Mouse (Mus musculus): Measurements from ENCODE around the gene Iqce. TPM values are rescaled to one million over a fixed set of nuclear protein-coding genes. Genes with fewer than 3 reads are reported as not detected.

The Iqce gene
- polyA plus RNA-seq, 1 experiment from 2014 or later: 26.1 TPM

GRCm38 (mm10) chr5:140699776-140700175, 2.4 kb downstream of the Iqce start:
- Histone ChIP-seq H3K9ac (replicated peaks; ENCODE audit: low read depth, low read length) (no peak overlapping the region), H3K4me3 (ENCODE audit: low read depth, low read length) (no peak overlapping the region), H3K9me3 (ENCODE audit: control insufficient read depth, low read length) (no peaks in the 10 kb centered on the region), H3K27me3 (ENCODE audit: control insufficient read depth, insufficient read depth, low read length) (no peaks in the 10 kb centered on the region), H3K36me3 (ENCODE audit: control insufficient read depth, insufficient read depth, low read length) (0 out of 2 replicates have a peak, but pooled peaks cover 16% of the 10 kb centered on the region), H3K4me2 (ENCODE audit: low read depth, low read length) (no peak overlapping the region), H3K27ac (ENCODE audit: low read depth, low read length) (no peak overlapping the region), H3K4me1 (ENCODE audit: control insufficient read depth, insufficient read depth, low read length) (peaks cover 15% of the 10 kb centered on the region)
- no peak for ATAC-seq (ENCODE audit: low read depth)
- 87% methylated on average over 9 of the region's 9 CpGs for WGBS

DNA sequence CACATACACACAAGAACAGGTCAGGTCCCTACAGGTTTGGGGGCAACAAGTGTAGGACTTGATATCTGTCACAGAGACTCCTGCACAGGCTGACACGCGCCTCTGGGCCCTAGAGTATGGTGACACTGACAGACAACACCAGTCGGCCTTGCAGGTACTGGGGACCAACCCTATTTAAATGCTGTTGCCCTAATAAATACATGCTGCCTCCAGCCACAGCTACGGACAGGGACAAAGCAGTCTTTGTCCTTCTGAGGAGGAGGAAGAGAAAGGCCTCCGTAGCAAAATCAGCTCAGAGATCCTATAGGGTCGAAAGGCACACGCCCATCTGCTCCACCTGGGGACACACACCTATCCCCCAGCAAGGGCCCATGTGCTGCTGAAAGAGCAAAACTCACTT, 6.2 kb downstream of the Iqce start:
- Histone ChIP-seq H3K9ac (replicated peaks; ENCODE audit: low read depth, low read length) (no peak overlapping the region), H3K4me2 (ENCODE audit: low read depth, low read length) (no peak overlapping the region), H3K4me3 (ENCODE audit: low read depth, low read length) (no peak overlapping the region), H3K9me3 (ENCODE audit: control insufficient read depth, low read length) (no peaks in the 10 kb centered on the region), H3K27me3 (ENCODE audit: control insufficient read depth, insufficient read depth, low read length) (no peaks in the 10 kb centered on the region), H3K27ac (ENCODE audit: low read depth, low read length) (no peak overlapping the region), H3K4me1 (ENCODE audit: control insufficient read depth, insufficient read depth, low read length) (peaks cover under 1% of the 10 kb centered on the region), H3K36me3 (ENCODE audit: control insufficient read depth, insufficient read depth, low read length) (peaks cover 16% of the 10 kb centered on the region; the same call in 1 of the 2 replicates)
- WGBS: 74% methylated on average over 7 of the region's 7 CpGs
- ATAC-seq (ENCODE audit: low read depth): no peak

DNA sequence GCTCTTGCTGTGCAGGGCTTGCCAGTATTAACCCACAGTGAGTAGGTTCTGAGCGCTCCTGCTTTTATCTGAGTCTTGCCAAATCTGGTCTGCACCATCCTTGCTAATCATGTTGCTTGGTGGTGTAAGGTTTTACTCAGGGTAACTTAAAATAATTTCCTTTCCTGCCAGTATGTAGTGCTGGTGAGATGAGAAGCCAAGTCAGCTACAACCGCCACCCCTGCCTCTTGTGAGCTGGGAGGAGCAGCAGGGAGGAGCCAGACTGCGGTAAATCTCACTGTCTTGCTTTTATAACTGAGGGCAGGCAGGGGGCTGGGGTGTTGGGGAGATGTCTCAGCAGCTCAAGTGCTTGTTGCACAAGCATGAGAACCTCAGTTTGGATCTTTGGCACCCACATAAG, 13.7 kb downstream of the Iqce start:
- no peaks in the 10 kb centered on the region for H3K27me3 ChIP-seq (ENCODE audit: control insufficient read depth, insufficient read depth, low read length)
- no peak overlapping the region for H3K4me3 ChIP-seq (ENCODE audit: low read depth, low read length)
- H3K27ac ChIP-seq (ENCODE audit: low read depth, low read length): no peak overlapping the region
- no peak for ATAC-seq (ENCODE audit: low read depth)
- H3K36me3 ChIP-seq (ENCODE audit: control insufficient read depth, insufficient read depth, low read length): peaks cover 17% of the 10 kb centered on the region
- H3K9ac ChIP-seq (replicated peaks; ENCODE audit: low read depth, low read length): no peak overlapping the region
- H3K4me2 ChIP-seq (ENCODE audit: low read depth, low read length): no peak overlapping the region
- 57% methylated on average over 3 of the region's 3 CpGs for WGBS
- no peaks in the 10 kb centered on the region for H3K9me3 ChIP-seq (ENCODE audit: control insufficient read depth, low read length)
- H3K4me1 ChIP-seq (ENCODE audit: control insufficient read depth, insufficient read depth, low read length): no peaks in the 10 kb centered on the region

GRCm38 (mm10) chr5:140684343-140685148, 17.6 kb downstream of the Iqce start:
- 61% methylated on average over 16 of the region's 16 CpGs for WGBS
- Histone ChIP-seq H3K9ac (replicated peaks; ENCODE audit: low read depth, low read length) (no peak overlapping the region), H3K36me3 (ENCODE audit: control insufficient read depth, insufficient read depth, low read length) (peaks cover 21% of the 10 kb centered on the region; the same call in 1 of the 2 replicates), H3K4me2 (ENCODE audit: low read depth, low read length) (no peak overlapping the region), H3K27ac (ENCODE audit: low read depth, low read length) (no peak overlapping the region), H3K27me3 (ENCODE audit: control insufficient read depth, insufficient read depth, low read length) (no peaks in the 10 kb centered on the region), H3K9me3 (ENCODE audit: control insufficient read depth, low read length) (no peaks in the 10 kb centered on the region), H3K4me3 (ENCODE audit: low read depth, low read length) (no peak overlapping the region), H3K4me1 (ENCODE audit: control insufficient read depth, insufficient read depth, low read length) (no peaks in the 10 kb centered on the region)
- ATAC-seq (ENCODE audit: low read depth): peak; percentile 38

- H3K9ac ChIP-seq (replicated peaks; ENCODE audit: low read depth, low read length): no peak overlapping the region
- no peak overlapping the region for H3K4me3 ChIP-seq (ENCODE audit: low read depth, low read length)
- no peaks in the 10 kb centered on the region for H3K4me1 ChIP-seq (ENCODE audit: control insufficient read depth, insufficient read depth, low read length)
- peaks cover 10% of the 10 kb centered on the region; the same call in 1 of the 2 replicates for H3K36me3 ChIP-seq (ENCODE audit: control insufficient read depth, insufficient read depth, low read length)
- H3K4me2 ChIP-seq (ENCODE audit: low read depth, low read length): no peak overlapping the region
- H3K27ac ChIP-seq (ENCODE audit: low read depth, low read length): no peak overlapping the region
- H3K9me3 ChIP-seq (ENCODE audit: control insufficient read depth, low read length): no peaks in the 10 kb centered on the region
- no peak for ATAC-seq (ENCODE audit: low read depth)
- H3K27me3 ChIP-seq (ENCODE audit: control insufficient read depth, insufficient read depth, low read length): no peaks in the 10 kb centered on the region
- 95% methylated on average over 6 of the region's 6 CpGs for WGBS
Observed at GRCm38 (mm10) chr5:140682113-140682512, 20.1 kb downstream of the Iqce start.

DNA sequence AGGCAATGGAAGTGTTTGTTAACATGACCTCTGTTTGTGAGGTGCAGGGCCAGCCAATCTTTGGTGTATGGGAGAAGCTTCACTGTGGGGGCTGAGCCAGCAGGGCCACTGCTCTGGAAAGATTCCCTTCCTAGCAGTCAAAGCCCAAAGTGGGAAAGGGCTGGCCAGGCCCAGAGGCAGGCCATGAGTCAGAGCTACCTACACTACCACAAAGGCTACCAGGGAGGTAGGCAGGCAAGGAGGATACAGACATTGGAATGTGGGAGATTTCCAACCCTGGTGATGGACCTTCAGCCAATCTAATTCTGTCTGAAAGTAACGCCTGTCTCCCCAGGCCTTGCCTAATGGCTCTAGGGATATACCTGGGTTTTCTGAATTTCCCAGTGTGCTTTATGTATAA, 21.2 kb downstream of the Iqce start:
- no peak overlapping the region for H3K4me2 ChIP-seq (ENCODE audit: low read depth, low read length)
- peaks cover 20% of the 10 kb centered on the region; the same call in 1 of the 2 replicates for H3K36me3 ChIP-seq (ENCODE audit: control insufficient read depth, insufficient read depth, low read length)
- H3K9ac ChIP-seq (replicated peaks; ENCODE audit: low read depth, low read length): no peak overlapping the region
- no peaks in the 10 kb centered on the region for H3K4me1 ChIP-seq (ENCODE audit: control insufficient read depth, insufficient read depth, low read length)
- 90% methylated on average over 1 of the region's 1 CpGs for WGBS
- no peak for ATAC-seq (ENCODE audit: low read depth)
- H3K27ac ChIP-seq (ENCODE audit: low read depth, low read length): no peak overlapping the region
- no peaks in the 10 kb centered on the region for H3K27me3 ChIP-seq (ENCODE audit: control insufficient read depth, insufficient read depth, low read length)
- no peaks in the 10 kb centered on the region for H3K9me3 ChIP-seq (ENCODE audit: control insufficient read depth, low read length)
- no peak overlapping the region for H3K4me3 ChIP-seq (ENCODE audit: low read depth, low read length)

- Histone ChIP-seq H3K27ac (ENCODE audit: low read depth, low read length) (no peak overlapping the region), H3K36me3 (ENCODE audit: control insufficient read depth, insufficient read depth, low read length) (peaks cover 19% of the 10 kb centered on the region; the same call in 1 of the 2 replicates)
- 88% methylated on average over 6 of the region's 6 CpGs for WGBS
Observed at GRCm38 (mm10) chr5:140680051-140680450, 22.1 kb downstream of the Iqce start.

GRCm38 (mm10) chr5:140677137-140677536, 25.0 kb downstream of the Iqce start:
- ATAC-seq (ENCODE audit: low read depth): no peak
- no peak overlapping the region for H3K4me2 ChIP-seq (ENCODE audit: low read depth, low read length)
- H3K9me3 ChIP-seq (ENCODE audit: control insufficient read depth, low read length): no peaks in the 10 kb centered on the region
- whole genome bisulfite sequencing: 91% methylated on average over 6 of the region's 6 CpGs
- no peak overlapping the region for H3K9ac ChIP-seq (replicated peaks; ENCODE audit: low read depth, low read length)
- H3K4me1 ChIP-seq (ENCODE audit: control insufficient read depth, insufficient read depth, low read length): no peaks in the 10 kb centered on the region
- H3K27ac ChIP-seq (ENCODE audit: low read depth, low read length): no peak overlapping the region
- H3K27me3 ChIP-seq (ENCODE audit: control insufficient read depth, insufficient read depth, low read length): no peaks in the 10 kb centered on the region
- H3K36me3 ChIP-seq (ENCODE audit: control insufficient read depth, insufficient read depth, low read length): peaks cover 19% of the 10 kb centered on the region
- no peak overlapping the region for H3K4me3 ChIP-seq (ENCODE audit: low read depth, low read length)

More at GRCm38 (mm10) chr5:140680051-140680450, 22.1 kb downstream of the Iqce start:
- Histone ChIP-seq H3K9me3 (ENCODE audit: control insufficient read depth, low read length) (no peaks in the 10 kb centered on the region), H3K4me3 (ENCODE audit: low read depth, low read length) (no peak overlapping the region), H3K27me3 (ENCODE audit: control insufficient read depth, insufficient read depth, low read length) (no peaks in the 10 kb centered on the region), H3K4me2 (ENCODE audit: low read depth, low read length) (no peak overlapping the region), H3K4me1 (ENCODE audit: control insufficient read depth, insufficient read depth, low read length) (no peaks in the 10 kb centered on the region), H3K9ac (replicated peaks; ENCODE audit: low read depth, low read length) (no peak overlapping the region)
- ATAC-seq (ENCODE audit: low read depth): no peak

DNA sequence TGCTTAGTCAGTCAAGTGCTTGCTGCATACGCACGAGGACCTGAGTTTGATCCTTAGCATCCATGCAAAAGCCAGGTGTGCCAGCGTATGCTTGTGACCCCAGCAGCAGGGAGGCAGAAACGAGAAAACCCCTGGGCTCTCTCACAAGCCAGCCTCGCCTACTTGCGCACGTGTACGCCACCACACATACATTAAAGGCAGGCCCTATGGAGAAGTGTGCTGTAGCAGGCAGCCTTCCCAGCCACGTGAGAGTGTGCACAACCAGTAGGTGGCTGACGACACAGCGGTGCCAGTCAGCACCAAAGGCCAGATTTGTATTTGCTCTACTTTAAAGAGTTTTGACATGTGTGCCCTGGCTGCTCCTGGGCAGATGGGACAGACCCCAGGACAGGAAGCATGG, 26.5 kb downstream of the Iqce start:
- Histone ChIP-seq H3K36me3 (ENCODE audit: control insufficient read depth, insufficient read depth, low read length) (peaks cover 15% of the 10 kb centered on the region), H3K4me1 (ENCODE audit: control insufficient read depth, insufficient read depth, low read length) (no peaks in the 10 kb centered on the region), H3K27ac (ENCODE audit: low read depth, low read length) (peak overlapping the region; percentile 28), H3K4me2 (ENCODE audit: low read depth, low read length) (no peak overlapping the region), H3K9ac (replicated peaks; ENCODE audit: low read depth, low read length) (no peak overlapping the region), H3K27me3 (ENCODE audit: control insufficient read depth, insufficient read depth, low read length) (no peaks in the 10 kb centered on the region), H3K4me3 (ENCODE audit: low read depth, low read length) (no peak overlapping the region), H3K9me3 (ENCODE audit: control insufficient read depth, low read length) (no peaks in the 10 kb centered on the region)
- WGBS: 85% methylated on average over 11 of the region's 11 CpGs
- ATAC-seq (ENCODE audit: low read depth): no peak

All from neural tube, embryonic 14.5 days (tissue).